Mouse (Mus musculus): Measurements from ENCODE around the gene Ybx3. TPM values are rescaled to one million over a fixed set of nuclear protein-coding genes. Genes with fewer than 3 reads are reported as not detected.

Ybx3 gene
- polyA plus RNA-seq, 1 experiment from 2014 or later, result 65.9 TPM

- Histone ChIP-seq H3K4me1 (replicated peaks; ENCODE audit: insufficient read depth, low read length) (no peaks in the 10 kb centered on the region), H3K27ac (no peak overlapping the region), H3K9ac (ENCODE audit: low read depth, low read length) (no peak overlapping the region), H3K27me3 (ENCODE audit: insufficient read depth, low read length) (no peaks in the 10 kb centered on the region), H3K9me3 (replicated peaks; ENCODE audit: low read length) (no peaks in the 10 kb centered on the region), H3K36me3 (ENCODE audit: insufficient read depth, low read length) (no peaks in the 10 kb centered on the region), H3K4me3 (replicated peaks; ENCODE audit: low read depth, low read length) (no peak overlapping the region), H3K4me2 (ENCODE audit: low read length) (no peak overlapping the region)
- 76% methylated on average over 7 of the region's 7 CpGs for WGBS
- TF ChIP-seq CTCF (IDR thresholded peaks at IDR 0.05; ENCODE audit: low read depth), result no peak
- ATAC-seq (replicated peaks; ENCODE audit: low FRiP score, low read depth) (no peak), DNase-seq (ENCODE audit: low spot score) (no peak)
Measured at GRCm38 (mm10) chr6:131344346-131344745, 43.9 kb downstream of the Ybx3 start.

GRCm38 (mm10) chr6:131340082-131340481, 48.2 kb downstream of the Ybx3 start:
- WGBS, result 53% methylated on average over 3 of the region's 3 CpGs
- Histone ChIP-seq H3K4me1 (replicated peaks; ENCODE audit: insufficient read depth, low read length) (no peaks in the 10 kb centered on the region), H3K4me2 (ENCODE audit: low read length) (no peak overlapping the region), H3K36me3 (ENCODE audit: insufficient read depth, low read length) (no peaks in the 10 kb centered on the region), H3K9me3 (replicated peaks; ENCODE audit: low read length) (no peaks in the 10 kb centered on the region), H3K4me3 (replicated peaks; ENCODE audit: low read depth, low read length) (no peak overlapping the region), H3K27me3 (ENCODE audit: insufficient read depth, low read length) (no peaks in the 10 kb centered on the region), H3K9ac (ENCODE audit: low read depth, low read length) (no peak overlapping the region), H3K27ac (no peak overlapping the region)
- no peak for TF ChIP-seq CTCF (IDR thresholded peaks at IDR 0.05; ENCODE audit: low read depth)
- no peak for DNase-seq (ENCODE audit: low spot score)
- no peak for ATAC-seq (replicated peaks; ENCODE audit: low FRiP score, low read depth)

- Histone ChIP-seq H3K9me3 (replicated peaks; ENCODE audit: low read length) (no peaks in the 10 kb centered on the region), H3K4me2 (ENCODE audit: low read length) (no peak overlapping the region), H3K27ac (no peak overlapping the region), H3K36me3 (ENCODE audit: insufficient read depth, low read length) (no peaks in the 10 kb centered on the region), H3K9ac (ENCODE audit: low read depth, low read length) (no peak overlapping the region), H3K4me1 (replicated peaks; ENCODE audit: insufficient read depth, low read length) (no peaks in the 10 kb centered on the region), H3K4me3 (replicated peaks; ENCODE audit: low read depth, low read length) (no peak overlapping the region), H3K27me3 (ENCODE audit: insufficient read depth, low read length) (no peaks in the 10 kb centered on the region)
- DNase-seq (ENCODE audit: low spot score) (no peak), ATAC-seq (replicated peaks; ENCODE audit: low FRiP score, low read depth) (no peak)
- 86% methylated on average over 3 of the region's 3 CpGs for WGBS
- no peak for TF ChIP-seq CTCF (IDR thresholded peaks at IDR 0.05; ENCODE audit: low read depth)
Measured at GRCm38 (mm10) chr6:131339309-131339708, 49.0 kb downstream of the Ybx3 start.

GRCm38 (mm10) chr6:131338787-131339186, 49.5 kb downstream of the Ybx3 start:
- Histone ChIP-seq H3K27ac (no peak overlapping the region), H3K36me3 (ENCODE audit: insufficient read depth, low read length) (no peaks in the 10 kb centered on the region), H3K9ac (ENCODE audit: low read depth, low read length) (no peak overlapping the region), H3K4me3 (replicated peaks; ENCODE audit: low read depth, low read length) (no peak overlapping the region), H3K4me2 (ENCODE audit: low read length) (no peak overlapping the region), H3K9me3 (replicated peaks; ENCODE audit: low read length) (no peaks in the 10 kb centered on the region), H3K4me1 (replicated peaks; ENCODE audit: insufficient read depth, low read length) (no peaks in the 10 kb centered on the region), H3K27me3 (ENCODE audit: insufficient read depth, low read length) (no peaks in the 10 kb centered on the region)
- DNase-seq (ENCODE audit: low spot score), result no peak
- no peak for ATAC-seq (replicated peaks; ENCODE audit: low FRiP score, low read depth)
- 70% methylated on average over 1 of the region's 1 CpGs for WGBS
- TF ChIP-seq CTCF (IDR thresholded peaks at IDR 0.05; ENCODE audit: low read depth), result no peak

- Histone ChIP-seq H3K9ac (ENCODE audit: low read depth, low read length) (no peak overlapping the region), H3K4me3 (replicated peaks; ENCODE audit: low read depth, low read length) (no peak overlapping the region), H3K4me2 (ENCODE audit: low read length) (no peak overlapping the region), H3K27me3 (ENCODE audit: insufficient read depth, low read length) (no peaks in the 10 kb centered on the region), H3K27ac (no peak overlapping the region), H3K9me3 (replicated peaks; ENCODE audit: low read length) (no peaks in the 10 kb centered on the region), H3K36me3 (ENCODE audit: insufficient read depth, low read length) (no peaks in the 10 kb centered on the region), H3K4me1 (replicated peaks; ENCODE audit: insufficient read depth, low read length) (no peaks in the 10 kb centered on the region)
- TF ChIP-seq CTCF (IDR thresholded peaks at IDR 0.05; ENCODE audit: low read depth), result no peak
- ATAC-seq (replicated peaks; ENCODE audit: low FRiP score, low read depth) (no peak), DNase-seq (ENCODE audit: low spot score) (no peak)
- WGBS, result 87% methylated on average over 2 of the region's 2 CpGs
Measured at GRCm38 (mm10) chr6:131327076-131327475, 61.2 kb downstream of the Ybx3 start.

GRCm38 (mm10) chr6:131321854-131322639, 66.2 kb downstream of the Ybx3 start:
- H3K4me2 ChIP-seq (ENCODE audit: low read length), result no peak overlapping the region
- no peak for DNase-seq (ENCODE audit: low spot score)

More at GRCm38 (mm10) chr6:131321854-131322639, 66.2 kb downstream of the Ybx3 start:
- no peak overlapping the region for H3K27ac ChIP-seq
- no peaks in the 10 kb centered on the region for H3K9me3 ChIP-seq (replicated peaks; ENCODE audit: low read length)
- H3K9ac ChIP-seq (ENCODE audit: low read depth, low read length), result no peak overlapping the region
- H3K36me3 ChIP-seq (ENCODE audit: insufficient read depth, low read length), result no peaks in the 10 kb centered on the region
- ATAC-seq (replicated peaks; ENCODE audit: low FRiP score, low read depth), result no peak
- no peak for TF ChIP-seq CTCF (IDR thresholded peaks at IDR 0.05; ENCODE audit: low read depth)
- H3K4me1 ChIP-seq (replicated peaks; ENCODE audit: insufficient read depth, low read length), result no peaks in the 10 kb centered on the region
- no peak overlapping the region for H3K4me3 ChIP-seq (replicated peaks; ENCODE audit: low read depth, low read length)
- no peaks in the 10 kb centered on the region for H3K27me3 ChIP-seq (ENCODE audit: insufficient read depth, low read length)
- 58% methylated on average over 3 of the region's 3 CpGs for WGBS

All from kidney, postnatal 0 days (tissue).